Mouse (Mus musculus): ENCODE measurements around the gene Gm10447. TPM values are rescaled to one million over a fixed set of nuclear protein-coding genes. Genes with fewer than 3 reads are reported as not detected.

The Gm10447 gene
- polyA plus RNA-seq, 1 experiment from 2014 or later = 0.10 TPM

- Histone ChIP-seq H3K4me1 (no peaks in the 10 kb centered on the region), H3K36me3 (peaks cover 84% of the 10 kb centered on the region), H3K4me3 (no peak overlapping the region), H3K9ac (no peak overlapping the region), H3K27me3 (no peaks in the 10 kb centered on the region), H3K4me2 (no peak overlapping the region), H3K27ac (no peak overlapping the region), H3K9me3 (no peaks in the 10 kb centered on the region)
- ATAC-seq (ENCODE audit: insufficient number of reproducible peaks, low FRiP score, low TSS enrichment, low read depth) = no peak
Observed at GRCm38 (mm10) chr11:53411738-53412137, 45.2 kb downstream of the Gm10447 start.

Small RNA genes lying within 50 kb of the gene (microRNA-seq; reads per million reads assigned to microRNA genes)
- not detected for gene Mir6920

Other genes starting within 250 kb of the Gm10447 start
- 66.2 and 73.6 TPM in 2 replicates for gene Hspa4, start 156.7 kb downstream of the Gm10447 start, polyA plus RNA-seq (2015; fragmentation: Nextera tagmentation; extraction: Ambion mirVana)
- 17.8 and 18.4 TPM in 2 replicates for gene Zcchc10, start 132.4 kb downstream of the Gm10447 start, polyA plus RNA-seq (2015; fragmentation: Nextera tagmentation; extraction: Ambion mirVana)
- gene Aff4, start 106.3 kb downstream of the Gm10447 start, polyA plus RNA-seq (2015; fragmentation: Nextera tagmentation; extraction: Ambion mirVana) = 38.5 and 50.7 TPM in 2 replicates
- gene Leap2, start 33.9 kb downstream of the Gm10447 start, polyA plus RNA-seq (2015; fragmentation: Nextera tagmentation; extraction: Ambion mirVana) = not detected in 2 replicates
- gene Uqcrq, start 26.3 kb downstream of the Gm10447 start, polyA plus RNA-seq (2015; fragmentation: Nextera tagmentation; extraction: Ambion mirVana) = 477 and 501 TPM in 2 replicates
- gene Gdf9, start 26.1 kb downstream of the Gm10447 start, polyA plus RNA-seq (2015; fragmentation: Nextera tagmentation; extraction: Ambion mirVana) = 2.6 and 2.8 TPM in 2 replicates
- gene Shroom1, start 95 bp upstream of the Gm10447 start, polyA plus RNA-seq (2015; fragmentation: Nextera tagmentation; extraction: Ambion mirVana) = 4.4 and 4.6 TPM in 2 replicates
- not detected in 2 replicates for gene Gm9837, start 13.4 kb upstream of the Gm10447 start, polyA plus RNA-seq (2015; fragmentation: Nextera tagmentation; extraction: Ambion mirVana)
- not detected in 2 replicates for gene Gm9945, start 23.1 kb upstream of the Gm10447 start, polyA plus RNA-seq (2015; fragmentation: Nextera tagmentation; extraction: Ambion mirVana)
- 0.21 and 0.28 TPM in 2 replicates for gene Sowaha, start 23.2 kb upstream of the Gm10447 start, polyA plus RNA-seq (2015; fragmentation: Nextera tagmentation; extraction: Ambion mirVana)
- 54.9 and 55.4 TPM in 2 replicates for gene Sept8, start 62.1 kb upstream of the Gm10447 start, polyA plus RNA-seq (2015; fragmentation: Nextera tagmentation; extraction: Ambion mirVana)
- gene Kif3a, start 110.3 kb upstream of the Gm10447 start, polyA plus RNA-seq (2015; fragmentation: Nextera tagmentation; extraction: Ambion mirVana) = 69.2 and 82.2 TPM in 2 replicates
- 1.8 and 2.6 TPM in 2 replicates for gene Il4, start 161.6 kb upstream of the Gm10447 start, polyA plus RNA-seq (2015; fragmentation: Nextera tagmentation; extraction: Ambion mirVana)
- gene Il13, start 177.6 kb upstream of the Gm10447 start, polyA plus RNA-seq (2015; fragmentation: Nextera tagmentation; extraction: Ambion mirVana) = not detected in 2 replicates

All from limb, embryonic 15.5 days (tissue).